Mouse (Mus musculus) embryonic facial prominence, embryonic 10.5 days (tissue): Measurements from ENCODE around the gene Zfhx3. TPM values are rescaled to one million over a fixed set of nuclear protein-coding genes. Genes with fewer than 3 reads are reported as not detected.

Experiments used
- DNase-seq: peaks from one replicate; pipeline ENCODE4 v3.0.0-alpha.2; 2017; ENCODE audit warnings: low spot score
- H3K27ac ChIP-seq: fragments of 300-500 bp; sonication (generic); replicated peaks from 2 replicates; pipeline ENCODE4 v1.5.1; 2016; ENCODE audit warnings: mild to moderate bottlenecking
- H3K27me3 ChIP-seq: fragments of 300-500 bp; sonication (generic); replicated peaks from 2 replicates; pipeline ENCODE4 v1.6.1; 2016; ENCODE audit warnings: low read depth, mild to moderate bottlenecking; ENCODE audit not compliant: poor library complexity, severe bottlenecking
- H3K36me3 ChIP-seq: fragments of 300-500 bp; sonication (generic); replicated peaks from 2 replicates; pipeline ENCODE4 v1.6.1; 2016; ENCODE audit warnings: mild to moderate bottlenecking, moderate library complexity
- H3K4me1 ChIP-seq: fragments of 300-500 bp; sonication (generic); 2 replicates; pipeline ENCODE4 v1.6.1; 2016
- H3K4me3 ChIP-seq: fragments of 300-500 bp; sonication (generic); 2 replicates; pipeline ENCODE4 v1.5.1; 2016; ENCODE audit warnings: mild to moderate bottlenecking, moderate library complexity
- H3K9me3 ChIP-seq: fragments of 300-500 bp; sonication (generic); 2 replicates; pipeline ENCODE4 v1.6.1; 2016; ENCODE audit warnings: mild to moderate bottlenecking
- WGBS: fragments of 180-500 bp; shearing (Covaris S2); methylation state at CpG from one replicate; pipeline ENCODE4 v1.1.7; 2016; 5-methylcytosine and 5-hydroxymethylcytosine counted together
- polyA plus RNA-seq: library from polyadenylated mRNA; unstranded; fragments of >200 nt; fragmentation: Nextera tagmentation; extraction: Ambion mirVana; gene quantifications from 2 replicates; pipeline ENCODE4 v1.2.1, GENCODE M21; 2016

Gene Zfhx3
- polyA plus RNA-seq, 1 experiment from 2014 or later = 18.8 TPM

- Histone ChIP-seq H3K36me3 (peaks cover 23% of the 10 kb centered on the region), H3K4me1 (peaks cover 46% of the 10 kb centered on the region), H3K27ac (peak overlapping the region; percentile 74), H3K9me3 (no peaks in the 10 kb centered on the region), H3K4me3 (no peak overlapping the region), H3K27me3 (no peaks in the 10 kb centered on the region; the same call in 1 of the 2 replicates)
- DNase-seq = no peak
- 84% methylated on average over 12 of the region's 12 CpGs for WGBS
Observed at GRCm38 (mm10) chr8:108910843-108911242, 968.4 kb downstream of the Zfhx3 start.

- H3K4me3 ChIP-seq = no peak overlapping the region
- peak; percentile 88 for DNase-seq
- H3K27ac ChIP-seq = peak overlapping the region; percentile 74; the same call in 1 of the 2 replicates
- H3K27me3 ChIP-seq = no peaks in the 10 kb centered on the region; the same call in 1 of the 2 replicates
- no peaks in the 10 kb centered on the region for H3K9me3 ChIP-seq
- H3K4me1 ChIP-seq = peaks cover 39% of the 10 kb centered on the region
- 10% methylated on average over 6 of the region's 6 CpGs for WGBS
- H3K36me3 ChIP-seq = peaks cover 26% of the 10 kb centered on the region
Observed at GRCm38 (mm10) chr8:108911511-108911910, 969.1 kb downstream of the Zfhx3 start.

DNA sequence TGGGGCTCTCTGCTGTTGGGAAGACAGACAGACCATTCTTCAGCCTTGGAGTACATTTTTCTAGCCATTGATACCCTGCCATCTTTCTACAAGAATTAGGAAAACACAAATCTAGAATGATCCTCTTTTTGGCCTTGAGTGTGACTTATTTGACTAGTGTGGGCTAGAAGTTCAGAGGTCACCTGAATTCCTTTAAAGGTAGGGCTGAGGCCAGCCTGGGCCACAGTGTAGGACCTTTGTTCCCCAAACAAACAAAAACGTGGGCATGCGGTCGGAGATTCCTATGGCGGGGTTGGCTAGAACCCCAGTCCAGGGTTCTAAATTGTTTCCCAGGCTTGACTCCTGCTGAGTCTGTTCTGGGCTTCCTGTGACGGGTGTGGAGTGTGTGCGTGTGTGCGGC, 970.6 kb downstream of the Zfhx3 start:
- peaks cover 32% of the 10 kb centered on the region for H3K36me3 ChIP-seq
- no peak for DNase-seq
- peaks cover 29% of the 10 kb centered on the region for H3K4me1 ChIP-seq
- H3K27ac ChIP-seq = 0 out of 2 replicates have a peak overlapping the region, but pooled peaks have one; percentile 7
- H3K9me3 ChIP-seq = no peaks in the 10 kb centered on the region
- 82% methylated on average over 7 of the region's 7 CpGs for WGBS
- H3K4me3 ChIP-seq = no peak overlapping the region
- no peaks in the 10 kb centered on the region; the same call in 1 of the 2 replicates for H3K27me3 ChIP-seq

GRCm38 (mm10) chr8:108915425-108915824, 973.0 kb downstream of the Zfhx3 start:
- peaks cover 23% of the 10 kb centered on the region for H3K4me1 ChIP-seq
- peaks cover 32% of the 10 kb centered on the region for H3K36me3 ChIP-seq
- no peak for DNase-seq
- H3K4me3 ChIP-seq = no peak overlapping the region
- no peaks in the 10 kb centered on the region; the same call in 1 of the 2 replicates for H3K27me3 ChIP-seq
- H3K27ac ChIP-seq = no peak overlapping the region; the same call in 1 of the 2 replicates
- 55% methylated on average over 6 of the region's 6 CpGs for WGBS
- no peaks in the 10 kb centered on the region for H3K9me3 ChIP-seq

DNA sequence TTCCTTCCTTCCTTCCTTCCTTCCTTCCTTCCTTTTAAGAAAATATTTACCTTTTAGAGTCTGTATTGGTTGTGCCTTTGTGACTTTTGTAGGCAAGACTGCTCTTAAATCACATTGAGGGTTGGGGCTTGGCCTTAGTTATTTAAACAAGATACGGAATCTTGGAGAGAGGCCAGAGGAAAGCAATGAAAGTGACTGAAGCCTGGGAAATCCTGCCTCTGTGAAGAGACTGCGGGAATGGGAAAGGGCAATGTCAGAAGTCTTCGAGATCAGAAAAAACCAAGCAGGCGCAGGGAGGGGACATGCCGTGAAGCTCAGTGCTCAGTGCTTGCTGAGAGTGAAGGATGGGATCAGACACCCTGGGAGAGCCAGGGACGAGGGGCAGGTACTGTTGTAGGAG, 973.4 kb downstream of the Zfhx3 start:
- H3K36me3 ChIP-seq = peaks cover 32% of the 10 kb centered on the region
- DNase-seq = no peak
- no peak overlapping the region for H3K4me3 ChIP-seq
- no peaks in the 10 kb centered on the region; the same call in 1 of the 2 replicates for H3K27me3 ChIP-seq
- 90% methylated on average over 6 of the region's 6 CpGs for WGBS
- H3K4me1 ChIP-seq = peaks cover 19% of the 10 kb centered on the region
- H3K27ac ChIP-seq = no peak overlapping the region
- H3K9me3 ChIP-seq = no peaks in the 10 kb centered on the region

DNA sequence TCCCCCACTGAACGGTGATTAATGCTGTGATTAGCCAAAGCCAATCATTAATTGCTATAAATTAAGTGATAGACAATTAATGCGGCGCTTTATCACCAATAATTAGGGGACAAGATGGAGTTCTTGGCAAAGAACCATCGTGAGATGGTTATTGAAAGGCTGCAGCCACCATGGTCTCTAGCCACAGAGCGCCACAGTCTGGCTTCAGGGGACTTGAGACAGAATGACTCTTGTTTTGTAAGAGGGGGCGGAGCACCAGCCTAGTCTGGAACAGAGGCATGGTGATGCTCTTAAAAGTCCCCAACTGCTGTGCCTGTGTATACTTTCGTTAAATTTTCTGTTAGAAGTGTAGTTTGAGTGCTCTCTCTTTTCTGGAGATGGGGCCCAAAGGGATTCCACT, 977.7 kb downstream of the Zfhx3 start:
- 88% methylated on average over 7 of the region's 7 CpGs for WGBS
- Histone ChIP-seq H3K36me3 (peaks cover 22% of the 10 kb centered on the region), H3K4me3 (no peak overlapping the region), H3K9me3 (no peaks in the 10 kb centered on the region), H3K27ac (no peak overlapping the region), H3K27me3 (no peaks in the 10 kb centered on the region), H3K4me1 (peaks cover 18% of the 10 kb centered on the region)
- no peak for DNase-seq

GRCm38 (mm10) chr8:108923161-108923560, 980.7 kb downstream of the Zfhx3 start:
- DNase-seq = no peak
- WGBS = 93% methylated on average over 6 of the region's 6 CpGs

GRCm38 (mm10) chr8:108924526-108924925, 982.1 kb downstream of the Zfhx3 start:
- no peak overlapping the region for H3K27ac ChIP-seq
- peaks cover 22% of the 10 kb centered on the region for H3K4me1 ChIP-seq
- H3K36me3 ChIP-seq = peaks cover 23% of the 10 kb centered on the region
- no peak overlapping the region for H3K4me3 ChIP-seq
- H3K9me3 ChIP-seq = no peaks in the 10 kb centered on the region
- DNase-seq = no peak
- no peaks in the 10 kb centered on the region for H3K27me3 ChIP-seq
- 92% methylated on average over 9 of the region's 9 CpGs for WGBS

More at GRCm38 (mm10) chr8:108923161-108923560, 980.7 kb downstream of the Zfhx3 start:
- H3K36me3 ChIP-seq = peaks cover 23% of the 10 kb centered on the region
- no peak overlapping the region for H3K27ac ChIP-seq
- no peaks in the 10 kb centered on the region for H3K9me3 ChIP-seq
- H3K4me3 ChIP-seq = no peak overlapping the region
- H3K27me3 ChIP-seq = no peaks in the 10 kb centered on the region
- peaks cover 24% of the 10 kb centered on the region for H3K4me1 ChIP-seq

DNA sequence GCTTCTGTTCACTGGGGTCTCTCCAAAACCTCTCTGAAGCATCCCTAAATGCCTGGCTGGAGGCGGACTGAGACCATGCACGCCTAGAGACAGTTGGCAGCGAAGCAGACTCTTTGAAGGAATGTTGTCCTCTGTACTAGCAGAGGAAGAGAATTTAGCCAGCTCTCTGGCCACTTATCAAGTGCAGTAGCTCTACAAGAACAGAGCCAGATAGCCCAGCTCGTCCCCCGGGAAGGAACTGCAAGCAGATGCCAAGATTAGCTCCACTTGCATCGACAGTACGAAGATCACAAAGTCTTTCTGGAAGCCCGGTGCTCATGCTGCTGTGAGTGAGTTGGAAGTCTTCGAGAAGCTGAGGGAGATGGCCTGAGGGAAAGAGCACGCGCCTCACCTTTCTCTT, 983.7 kb downstream of the Zfhx3 start:
- no peak for DNase-seq
- 90% methylated on average over 11 of the region's 11 CpGs for WGBS
- H3K4me1 ChIP-seq = peaks cover 27% of the 10 kb centered on the region
- no peaks in the 10 kb centered on the region for H3K27me3 ChIP-seq
- H3K9me3 ChIP-seq = no peaks in the 10 kb centered on the region
- H3K4me3 ChIP-seq = no peak overlapping the region
- H3K27ac ChIP-seq = no peak overlapping the region
- H3K36me3 ChIP-seq = peaks cover 23% of the 10 kb centered on the region

DNA sequence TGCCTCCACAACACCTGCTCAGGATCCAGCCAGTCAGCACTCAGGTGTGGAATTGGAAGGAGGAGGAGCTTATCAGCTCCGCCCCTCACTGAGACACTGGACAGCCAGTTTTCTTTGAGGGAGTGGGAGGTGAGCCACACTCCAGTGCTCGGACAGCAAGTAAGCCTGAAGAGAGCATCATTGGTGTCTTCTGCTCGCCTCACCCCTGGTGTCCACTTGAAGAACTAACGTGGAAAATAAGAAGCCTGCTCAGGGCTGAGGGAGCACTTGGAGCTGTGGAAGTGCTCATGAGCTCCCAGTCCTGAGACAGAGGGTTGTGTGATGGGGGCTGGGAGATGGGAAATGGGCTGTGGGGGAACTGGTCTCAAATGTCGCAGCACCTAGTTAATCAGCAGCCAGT, 988.2 kb downstream of the Zfhx3 start:
- H3K36me3 ChIP-seq = peaks cover 46% of the 10 kb centered on the region
- no peaks in the 10 kb centered on the region for H3K27me3 ChIP-seq
- WGBS = 71% methylated on average over 5 of the region's 5 CpGs
- no peak for DNase-seq
- peaks cover 28% of the 10 kb centered on the region for H3K4me1 ChIP-seq
- H3K9me3 ChIP-seq = no peaks in the 10 kb centered on the region
- no peak overlapping the region for H3K27ac ChIP-seq
- H3K4me3 ChIP-seq = no peak overlapping the region

GRCm38 (mm10) chr8:108931837-108932236, 989.4 kb downstream of the Zfhx3 start:
- 78% methylated on average over 13 of the region's 13 CpGs for WGBS
- no peaks in the 10 kb centered on the region for H3K27me3 ChIP-seq
- no peak for DNase-seq
- H3K4me3 ChIP-seq = no peak overlapping the region
- H3K36me3 ChIP-seq = peaks cover 44% of the 10 kb centered on the region
- H3K9me3 ChIP-seq = no peaks in the 10 kb centered on the region
- H3K4me1 ChIP-seq = peaks cover 25% of the 10 kb centered on the region
- no peak overlapping the region for H3K27ac ChIP-seq

DNA sequence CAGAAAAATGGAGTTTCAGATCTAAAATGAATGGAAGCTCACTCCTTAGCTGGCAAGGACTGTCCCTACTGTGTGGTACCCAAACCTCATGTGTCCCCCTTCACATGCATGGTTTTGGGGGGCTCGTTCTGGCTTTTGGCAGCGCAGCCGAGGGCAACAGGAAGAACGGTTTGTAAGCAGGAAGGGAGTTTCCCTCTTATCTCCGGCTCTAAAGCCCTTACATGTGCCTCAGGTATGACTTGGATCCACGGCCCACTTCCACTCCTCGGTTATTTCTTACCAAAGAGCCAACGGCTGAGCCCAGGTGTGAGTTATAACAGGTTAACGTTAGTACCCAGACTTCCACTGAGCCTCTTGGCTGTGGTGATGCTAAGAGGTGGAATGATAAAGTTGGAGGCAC, 990.3 kb downstream of the Zfhx3 start:
- Histone ChIP-seq H3K36me3 (peaks cover 46% of the 10 kb centered on the region), H3K4me3 (no peak overlapping the region), H3K27me3 (no peaks in the 10 kb centered on the region), H3K4me1 (peaks cover 32% of the 10 kb centered on the region), H3K27ac (no peak overlapping the region), H3K9me3 (no peaks in the 10 kb centered on the region)
- DNase-seq = no peak
- WGBS = 93% methylated on average over 9 of the region's 9 CpGs

- no peak for DNase-seq
- Histone ChIP-seq H3K27ac (no peak overlapping the region), H3K27me3 (no peaks in the 10 kb centered on the region), H3K36me3 (peaks cover 77% of the 10 kb centered on the region), H3K9me3 (0 out of 2 replicates have a peak, but pooled peaks cover 2% of the 10 kb centered on the region), H3K4me1 (peaks cover 23% of the 10 kb centered on the region), H3K4me3 (no peak overlapping the region)
- WGBS = 88% methylated on average over 18 of the region's 18 CpGs
Observed at GRCm38 (mm10) chr8:108935834-108936694, 993.6 kb downstream of the Zfhx3 start.
